Mouse (Mus musculus) bone marrow, adult 2 months (tissue): ENCODE data around the gene Zbtb11.

Source experiments
- CTCF ChIP-seq: fragments of 200-500 bp; IDR thresholded peaks from 2 replicates; pipeline ENCODE4 v1.5.1; 2011; ENCODE audit warnings: low read length, control low read depth; ENCODE audit not compliant: control insufficient read depth, insufficient read depth
- POLR2A ChIP-seq: fragments of 200-500 bp; IDR thresholded peaks from 2 replicates; pipeline ENCODE4 v1.6.1; 2011; ENCODE audit warnings: low read depth, mild to moderate bottlenecking, control low read depth, low read length, borderline replicate concordance; ENCODE audit not compliant: control insufficient read depth

- TF ChIP-seq POLR2A (no peak), CTCF (no peak)
Observed at GRCm38 (mm10) chr16:55970416-55970815, 3.3 kb upstream of the Zbtb11 start.
